Mouse (Mus musculus): ENCODE results near the gene Ctnna2. TPM values are rescaled to one million over a fixed set of nuclear protein-coding genes. Genes with fewer than 3 reads are reported as not detected.

The Ctnna2 gene
- polyA plus RNA-seq, 1 experiment from 2014 or later = 0.16 TPM

DNA sequence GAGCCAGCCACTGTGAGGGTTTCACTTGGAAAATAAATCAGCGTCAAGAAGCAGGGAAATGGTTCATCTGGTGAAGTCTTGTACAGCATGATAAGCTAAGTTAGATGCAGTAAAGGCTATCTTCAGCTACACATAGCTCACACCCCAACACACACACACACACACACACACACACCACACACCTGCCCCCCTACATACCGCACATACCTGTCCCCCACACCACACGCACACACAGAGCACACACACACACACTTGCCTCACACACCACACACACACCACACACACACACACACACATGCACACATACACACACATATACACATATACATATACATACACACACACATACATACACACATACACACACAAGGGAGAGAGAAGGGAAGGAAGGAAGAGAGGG, 142.0 kb downstream of the Ctnna2 start:
- WGBS = 90% methylated on average over 3 of the region's 3 CpGs

DNA sequence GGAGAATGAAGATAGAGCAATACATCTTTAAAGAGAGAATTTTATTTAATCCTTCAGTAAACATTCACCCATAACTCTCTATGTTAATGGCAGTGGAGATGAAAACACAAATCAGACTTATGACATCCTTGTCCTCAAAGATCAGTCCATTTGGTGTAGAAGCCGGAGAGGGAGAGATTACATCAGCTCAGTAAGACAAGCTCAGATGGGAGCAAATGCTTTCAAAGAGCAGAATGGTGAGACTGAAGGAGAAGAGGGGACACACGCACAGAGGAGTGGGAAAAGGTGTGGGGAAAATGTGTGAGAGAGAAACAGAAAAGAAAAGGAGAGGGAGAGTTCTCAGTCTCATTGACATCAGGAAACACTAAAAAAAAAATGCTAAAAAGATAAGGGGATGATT, 144.8 kb downstream of the Ctnna2 start:
- no peak for TF ChIP-seq CTCF (IDR thresholded peaks at IDR 0.05; ENCODE audit: low read depth)
- Histone ChIP-seq H3K27ac (no peak overlapping the region), H3K9ac (ENCODE audit: low read depth, low read length) (no peak overlapping the region), H3K27me3 (ENCODE audit: insufficient read depth, low read length) (no peaks in the 10 kb centered on the region), H3K4me2 (ENCODE audit: low read length) (no peak overlapping the region), H3K4me1 (replicated peaks; ENCODE audit: insufficient read depth, low read length) (no peaks in the 10 kb centered on the region), H3K4me3 (replicated peaks; ENCODE audit: low read depth, low read length) (no peak overlapping the region), H3K9me3 (replicated peaks; ENCODE audit: low read length) (no peaks in the 10 kb centered on the region), H3K36me3 (ENCODE audit: insufficient read depth, low read length) (no peaks in the 10 kb centered on the region)
- WGBS = 81% methylated on average over 2 of the region's 2 CpGs
- DNase-seq (ENCODE audit: low spot score) (no peak), ATAC-seq (replicated peaks; ENCODE audit: low FRiP score, low read depth) (no peak)

More for the DNA sequence above, 142.0 kb downstream of the Ctnna2 start:
- no peak overlapping the region for H3K9ac ChIP-seq (ENCODE audit: low read depth, low read length)
- TF ChIP-seq CTCF (IDR thresholded peaks at IDR 0.05; ENCODE audit: low read depth) = no peak
- no peaks in the 10 kb centered on the region for H3K9me3 ChIP-seq (replicated peaks; ENCODE audit: low read length)
- ATAC-seq (replicated peaks; ENCODE audit: low FRiP score, low read depth) (no peak), DNase-seq (ENCODE audit: low spot score) (no peak)
- no peaks in the 10 kb centered on the region for H3K4me1 ChIP-seq (replicated peaks; ENCODE audit: insufficient read depth, low read length)
- H3K4me3 ChIP-seq (replicated peaks; ENCODE audit: low read depth, low read length) = no peak overlapping the region
- H3K27me3 ChIP-seq (ENCODE audit: insufficient read depth, low read length) = no peaks in the 10 kb centered on the region
- H3K4me2 ChIP-seq (ENCODE audit: low read length) = no peak overlapping the region
- no peak overlapping the region for H3K27ac ChIP-seq
- no peaks in the 10 kb centered on the region for H3K36me3 ChIP-seq (ENCODE audit: insufficient read depth, low read length)

DNA sequence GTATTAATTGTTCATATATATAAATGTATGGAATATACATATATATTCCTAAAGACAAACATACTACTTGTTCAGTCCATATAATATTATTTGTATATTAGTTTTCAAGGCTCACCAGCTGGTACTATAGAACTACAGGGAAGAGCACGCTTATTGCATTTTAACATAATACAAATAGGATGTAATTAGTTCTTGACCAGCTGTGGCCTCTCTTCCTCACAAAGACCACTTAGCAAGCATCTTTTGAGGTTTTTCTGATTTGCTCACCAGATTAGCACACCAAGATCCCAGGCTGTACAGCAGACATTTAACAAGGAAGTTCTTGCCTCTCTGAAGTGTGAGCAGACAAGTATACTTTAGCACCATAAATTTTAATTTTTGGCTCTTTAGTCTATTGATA, 152.0 kb downstream of the Ctnna2 start:
- no peaks in the 10 kb centered on the region for H3K36me3 ChIP-seq (ENCODE audit: insufficient read depth, low read length)
- no peak for TF ChIP-seq CTCF (IDR thresholded peaks at IDR 0.05; ENCODE audit: low read depth)
- no peaks in the 10 kb centered on the region for H3K4me1 ChIP-seq (replicated peaks; ENCODE audit: insufficient read depth, low read length)
- WGBS = 72% methylated on average over 1 of the region's 1 CpGs
- ATAC-seq (replicated peaks; ENCODE audit: low FRiP score, low read depth) (no peak), DNase-seq (ENCODE audit: low spot score) (no peak)
- no peak overlapping the region for H3K9ac ChIP-seq (ENCODE audit: low read depth, low read length)
- no peak overlapping the region for H3K27ac ChIP-seq
- no peak overlapping the region for H3K4me2 ChIP-seq (ENCODE audit: low read length)
- H3K4me3 ChIP-seq (replicated peaks; ENCODE audit: low read depth, low read length) = no peak overlapping the region
- H3K9me3 ChIP-seq (replicated peaks; ENCODE audit: low read length) = no peaks in the 10 kb centered on the region
- H3K27me3 ChIP-seq (ENCODE audit: insufficient read depth, low read length) = no peaks in the 10 kb centered on the region

DNA sequence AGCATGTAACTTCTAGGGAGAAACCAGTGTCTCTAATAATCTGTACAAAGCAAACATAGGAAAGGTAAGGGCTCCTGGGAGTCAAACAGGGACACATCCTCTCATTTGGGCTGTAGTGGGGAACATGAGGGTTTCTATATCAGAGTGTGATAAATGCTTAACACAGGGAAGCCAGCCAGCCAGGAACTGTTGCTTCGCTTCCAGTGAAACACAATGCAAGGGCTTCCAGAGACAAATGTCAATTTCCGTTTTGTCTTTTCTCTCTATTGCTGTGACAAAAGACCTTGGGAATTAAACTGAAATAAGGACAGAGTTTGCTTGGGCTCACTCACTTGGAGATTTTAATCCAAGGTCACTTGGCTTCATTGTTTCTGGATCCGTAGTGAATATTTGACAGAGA, 162.4 kb downstream of the Ctnna2 start:
- no peaks in the 10 kb centered on the region for H3K36me3 ChIP-seq (ENCODE audit: insufficient read depth, low read length)
- ATAC-seq (replicated peaks; ENCODE audit: low FRiP score, low read depth) = no peak
- no peak for DNase-seq (ENCODE audit: low spot score)
- no peaks in the 10 kb centered on the region for H3K9me3 ChIP-seq (replicated peaks; ENCODE audit: low read length)
- H3K4me2 ChIP-seq (ENCODE audit: low read length) = no peak overlapping the region
- no peaks in the 10 kb centered on the region for H3K27me3 ChIP-seq (ENCODE audit: insufficient read depth, low read length)
- H3K4me3 ChIP-seq (replicated peaks; ENCODE audit: low read depth, low read length) = no peak overlapping the region
- no peak for TF ChIP-seq CTCF (IDR thresholded peaks at IDR 0.05; ENCODE audit: low read depth)
- H3K4me1 ChIP-seq (replicated peaks; ENCODE audit: insufficient read depth, low read length) = no peaks in the 10 kb centered on the region
- WGBS = 64% methylated on average over 3 of the region's 3 CpGs
- no peak overlapping the region for H3K9ac ChIP-seq (ENCODE audit: low read depth, low read length)
- no peak overlapping the region for H3K27ac ChIP-seq

DNA sequence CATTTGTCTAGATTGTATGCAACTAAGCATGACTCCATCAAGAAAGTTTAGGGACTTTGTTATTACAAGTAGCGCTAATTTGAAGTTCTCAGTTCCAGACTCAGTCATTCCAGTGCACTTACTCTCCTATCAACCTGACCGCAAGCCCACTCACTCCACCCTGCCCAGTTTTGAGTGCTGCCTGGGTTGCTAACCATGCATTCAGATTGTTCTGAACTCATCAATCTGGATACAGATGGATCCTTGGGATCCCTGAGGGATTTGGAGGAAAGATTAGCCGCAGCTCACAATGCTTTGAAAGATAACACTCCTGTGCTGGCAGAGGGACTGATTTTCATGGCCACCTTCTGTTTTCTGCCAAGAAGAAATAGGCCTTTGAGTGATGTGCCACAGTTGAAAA, 168.5 kb downstream of the Ctnna2 start:
- no peak overlapping the region for H3K4me2 ChIP-seq (ENCODE audit: low read length)
- H3K9me3 ChIP-seq (replicated peaks; ENCODE audit: low read length) = no peaks in the 10 kb centered on the region
- H3K36me3 ChIP-seq (ENCODE audit: insufficient read depth, low read length) = no peaks in the 10 kb centered on the region
- H3K27ac ChIP-seq = no peak overlapping the region
- DNase-seq (ENCODE audit: low spot score) (no peak), ATAC-seq (replicated peaks; ENCODE audit: low FRiP score, low read depth) (no peak)
- no peaks in the 10 kb centered on the region for H3K4me1 ChIP-seq (replicated peaks; ENCODE audit: insufficient read depth, low read length)
- H3K27me3 ChIP-seq (ENCODE audit: insufficient read depth, low read length) = no peaks in the 10 kb centered on the region
- TF ChIP-seq CTCF (IDR thresholded peaks at IDR 0.05; ENCODE audit: low read depth) = no peak
- WGBS = 82% methylated on average over 3 of the region's 3 CpGs
- no peak overlapping the region for H3K4me3 ChIP-seq (replicated peaks; ENCODE audit: low read depth, low read length)
- no peak overlapping the region for H3K9ac ChIP-seq (ENCODE audit: low read depth, low read length)

DNA sequence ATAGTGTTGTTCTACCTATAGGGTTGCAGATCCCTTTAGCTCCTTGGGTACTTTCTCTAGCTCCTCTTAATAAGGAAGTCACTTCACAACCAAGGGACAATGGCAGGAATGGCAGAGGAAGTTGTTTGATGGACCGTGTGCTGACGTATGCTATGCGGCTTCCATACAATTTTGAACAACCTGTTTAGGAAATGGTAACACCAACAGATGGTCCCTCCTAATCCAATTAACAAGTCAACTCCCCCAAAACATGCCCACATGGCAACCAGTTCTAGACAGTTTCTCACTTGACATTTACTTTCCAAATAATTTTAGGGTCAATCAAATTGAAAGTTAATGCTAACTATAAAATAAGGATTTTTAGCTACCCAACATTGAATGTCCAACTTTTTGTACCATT, 176.9 kb downstream of the Ctnna2 start:
- no peaks in the 10 kb centered on the region for H3K9me3 ChIP-seq (replicated peaks; ENCODE audit: low read length)
- H3K4me3 ChIP-seq (replicated peaks; ENCODE audit: low read depth, low read length) = no peak overlapping the region
- DNase-seq (ENCODE audit: low spot score) (no peak), ATAC-seq (replicated peaks; ENCODE audit: low FRiP score, low read depth) (no peak)
- no peak overlapping the region for H3K27ac ChIP-seq
- no peak overlapping the region for H3K4me2 ChIP-seq (ENCODE audit: low read length)
- H3K27me3 ChIP-seq (ENCODE audit: insufficient read depth, low read length) = no peaks in the 10 kb centered on the region
- no peaks in the 10 kb centered on the region for H3K4me1 ChIP-seq (replicated peaks; ENCODE audit: insufficient read depth, low read length)
- TF ChIP-seq CTCF (IDR thresholded peaks at IDR 0.05; ENCODE audit: low read depth) = no peak
- 91% methylated on average over 3 of the region's 3 CpGs for WGBS
- no peaks in the 10 kb centered on the region for H3K36me3 ChIP-seq (ENCODE audit: insufficient read depth, low read length)
- H3K9ac ChIP-seq (ENCODE audit: low read depth, low read length) = no peak overlapping the region

DNA sequence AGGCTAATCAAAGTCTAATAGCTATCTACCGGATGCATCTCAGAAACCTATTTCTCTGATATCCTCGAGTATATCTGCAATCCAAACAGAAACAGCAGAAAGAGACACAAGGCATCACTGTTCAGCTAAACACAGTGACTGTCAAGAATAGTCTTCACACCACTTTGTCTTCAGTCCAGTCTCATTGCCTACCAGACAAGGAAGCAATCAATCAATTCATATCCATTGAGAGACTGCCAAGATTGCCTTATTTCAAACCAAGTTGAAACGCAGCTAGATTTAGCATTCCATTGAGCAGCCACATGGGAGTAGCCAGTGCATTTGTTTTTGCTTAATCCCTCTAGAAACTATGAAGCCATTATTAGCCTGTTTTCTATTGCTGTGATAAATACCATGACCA, 196.2 kb downstream of the Ctnna2 start:
- H3K27ac ChIP-seq = no peak overlapping the region
- no peak overlapping the region for H3K4me2 ChIP-seq (ENCODE audit: low read length)
- no peak for ATAC-seq (replicated peaks; ENCODE audit: low FRiP score, low read depth)
- H3K36me3 ChIP-seq (ENCODE audit: insufficient read depth, low read length) = no peaks in the 10 kb centered on the region
- H3K4me1 ChIP-seq (replicated peaks; ENCODE audit: insufficient read depth, low read length) = no peaks in the 10 kb centered on the region
- H3K9ac ChIP-seq (ENCODE audit: low read depth, low read length) = no peak overlapping the region
- no peaks in the 10 kb centered on the region for H3K27me3 ChIP-seq (ENCODE audit: insufficient read depth, low read length)
- TF ChIP-seq CTCF (IDR thresholded peaks at IDR 0.05; ENCODE audit: low read depth) = no peak
- WGBS = 78% methylated on average over 3 of the region's 3 CpGs
- H3K9me3 ChIP-seq (replicated peaks; ENCODE audit: low read length) = no peaks in the 10 kb centered on the region
- no peak for DNase-seq (ENCODE audit: low spot score)
- no peak overlapping the region for H3K4me3 ChIP-seq (replicated peaks; ENCODE audit: low read depth, low read length)

Measured in kidney, postnatal 0 days (tissue).